Mouse (Mus musculus) forebrain, embryonic 14.5 days (tissue): ENCODE data around the gene Zfp462. TPM values are rescaled to one million over a fixed set of nuclear protein-coding genes. Genes with fewer than 3 reads are reported as not detected.
A peak's percentile ranks its signal among the peaks of the same experiment; 100 is the strongest.
"Not testable (repeated sequence)": the region's sequence is repeated elsewhere in the genome, so short reads cannot be mapped to it uniquely, and the experiment has no call there.

ENCODE experiments used
- ATAC-seq: fragments of 200-750 bp; cut with Nextera tagmentation; 2 replicates; pipeline ENCODE4 v1.8.0; 2017; ENCODE audit warnings: mild to moderate bottlenecking, moderate library complexity
- DNase-seq: peaks from one replicate; pipeline ENCODE4 v3.0.0-alpha.2; 2015; ENCODE audit warnings: low spot score
- H3K27ac ChIP-seq: fragments of 300-500 bp; sonication (generic); 2 replicates; pipeline ENCODE4 v1.5.1; 2014; ENCODE audit warnings: low read depth, mild to moderate bottlenecking, control low read depth, low read length, moderate library complexity
- H3K27me3 ChIP-seq: fragments of 300-500 bp; sonication (generic); replicated peaks from 2 replicates; pipeline ENCODE4 v1.6.1; 2014; ENCODE audit warnings: low read length, control low read depth, mixed read lengths; ENCODE audit not compliant: control insufficient read depth, insufficient read depth
- H3K36me3 ChIP-seq: fragments of 300-500 bp; sonication (generic); 2 replicates; pipeline ENCODE4 v1.6.1; 2014; ENCODE audit warnings: low read length, control low read depth; ENCODE audit not compliant: control insufficient read depth, insufficient read depth
- H3K4me1 ChIP-seq: fragments of 300-500 bp; sonication (generic); 2 replicates; pipeline ENCODE4 v1.6.1; 2014; ENCODE audit warnings: antibody characterized with exemption, low read length, control low read depth; ENCODE audit not compliant: control insufficient read depth, insufficient read depth
- H3K4me2 ChIP-seq: fragments of 300-500 bp; sonication (generic); 2 replicates; pipeline ENCODE4 v1.6.1; 2014; ENCODE audit warnings: mild to moderate bottlenecking, control low read depth, low read length
- H3K4me3 ChIP-seq: fragments of 300-500 bp; sonication (generic); 2 replicates; pipeline ENCODE4 v1.5.1; 2014; ENCODE audit warnings: low read depth, low read length, control low read depth
- H3K9ac ChIP-seq: fragments of 300-500 bp; sonication (generic); 2 replicates; pipeline ENCODE4 v1.6.1; 2014; ENCODE audit warnings: mild to moderate bottlenecking, low read length, control low read depth, moderate library complexity
- H3K9me3 ChIP-seq: fragments of 300-500 bp; sonication (generic); replicated peaks from 2 replicates; pipeline ENCODE4 v1.6.1; 2016; ENCODE audit warnings: low read length, control low read depth, mixed read lengths; ENCODE audit not compliant: control insufficient read depth
- WGBS: fragments of 180-500 bp; shearing (Covaris S2); extraction: QIAGEN DNeasy Blood & Tissue Kit; methylation state at CpG from one replicate; pipeline ENCODE4 v1.1.7; 2014; 5-methylcytosine and 5-hydroxymethylcytosine counted together
- polyA plus RNA-seq: library from polyadenylated mRNA; unstranded; fragments of >200 nt; fragmentation: Nextera tagmentation; extraction: Ambion mirVana; gene quantifications from 2 replicates; pipeline ENCODE4 v1.2.1, GENCODE M21; 2014

The Zfp462 gene
- polyA plus RNA-seq, 1 experiment from 2014 or later = 18.7 TPM

- H3K27me3 ChIP-seq, H3K9ac ChIP-seq, H3K4me1 ChIP-seq, ATAC-seq, H3K36me3 ChIP-seq, DNase-seq, H3K4me3 ChIP-seq, H3K27ac ChIP-seq, H3K9me3 ChIP-seq, H3K4me2 ChIP-seq: not testable (repeated sequence)
- 83% methylated on average over 8 of the region's 8 CpGs for WGBS
Measured at GRCm38 (mm10) chr4:54927321-54928062, 17.4 kb upstream of the Zfp462 start.

GRCm38 (mm10) chr4:54929686-54930085, 15.2 kb upstream of the Zfp462 start:
- Histone ChIP-seq H3K36me3 (no peaks in the 10 kb centered on the region), H3K4me1 (no peaks in the 10 kb centered on the region), H3K27ac (no peak overlapping the region), H3K4me3 (no peak overlapping the region), H3K27me3 (no peaks in the 10 kb centered on the region), H3K9ac (no peak overlapping the region), H3K4me2 (no peak overlapping the region), H3K9me3 (no peaks in the 10 kb centered on the region)
- no peak for ATAC-seq
- WGBS = 44% methylated on average over 2 of the region's 2 CpGs
- no peak for DNase-seq

GRCm38 (mm10) chr4:54932668-54933067, 12.2 kb upstream of the Zfp462 start:
- 55% methylated on average over 2 of the region's 2 CpGs for whole genome bisulfite sequencing

GRCm38 (mm10) chr4:54937161-54937560, 7.7 kb upstream of the Zfp462 start:
- no peaks in the 10 kb centered on the region for H3K36me3 ChIP-seq
- ATAC-seq (no peak), DNase-seq (no peak)
- H3K27me3 ChIP-seq = no peaks in the 10 kb centered on the region
- no peaks in the 10 kb centered on the region for H3K9me3 ChIP-seq
- no peak overlapping the region for H3K9ac ChIP-seq
- H3K4me2 ChIP-seq = no peak overlapping the region
- no peak overlapping the region for H3K4me3 ChIP-seq
- no peak overlapping the region for H3K27ac ChIP-seq
- WGBS = 67% methylated on average over 1 of the region's 1 CpGs
- H3K4me1 ChIP-seq = no peaks in the 10 kb centered on the region

More at GRCm38 (mm10) chr4:54932668-54933067, 12.2 kb upstream of the Zfp462 start:
- H3K36me3 ChIP-seq = no peaks in the 10 kb centered on the region
- no peaks in the 10 kb centered on the region for H3K9me3 ChIP-seq
- no peak overlapping the region for H3K4me3 ChIP-seq
- H3K4me2 ChIP-seq = no peak overlapping the region
- DNase-seq (no peak), ATAC-seq (no peak)
- H3K27ac ChIP-seq = no peak overlapping the region
- H3K9ac ChIP-seq = no peak overlapping the region
- H3K27me3 ChIP-seq = no peaks in the 10 kb centered on the region
- no peaks in the 10 kb centered on the region for H3K4me1 ChIP-seq

- peak; percentile 86 for DNase-seq
- WGBS = under 1% methylated on average over 36 of the region's 36 CpGs
- Histone ChIP-seq H3K4me1 (peaks cover 7% of the 10 kb centered on the region; the same call in 1 of the 2 replicates), H3K27me3 (no peaks in the 10 kb centered on the region), H3K9me3 (no peaks in the 10 kb centered on the region), H3K36me3 (no peaks in the 10 kb centered on the region), H3K4me2 (peak overlapping the region; percentile 77), H3K27ac (peak overlapping the region; percentile 97), H3K9ac (peak overlapping the region; percentile 98), H3K4me3 (peak overlapping the region; percentile 75)
- peak; percentile 33 for ATAC-seq
Measured at GRCm38 (mm10) chr4:54945603-54946445, 976 bp downstream of the Zfp462 start.

- Histone ChIP-seq H3K27ac (peak overlapping the region; percentile 97), H3K4me2 (peak overlapping the region; percentile 77), H3K4me3 (peak overlapping the region; percentile 75), H3K4me1 (peaks cover 9% of the 10 kb centered on the region; the same call in 1 of the 2 replicates), H3K36me3 (no peaks in the 10 kb centered on the region), H3K27me3 (no peaks in the 10 kb centered on the region), H3K9ac (peak overlapping the region; percentile 98), H3K9me3 (no peaks in the 10 kb centered on the region)
- peak; percentile 59 for DNase-seq
- no peak for ATAC-seq
- 0% methylated on average over 10 of the region's 10 CpGs for WGBS
Measured at GRCm38 (mm10) chr4:54946662-54947055, 1.8 kb downstream of the Zfp462 start.

GRCm38 (mm10) chr4:54947056-54947990, 2.5 kb downstream of the Zfp462 start:
- Histone ChIP-seq H3K4me1 (peaks cover 13% of the 10 kb centered on the region), H3K9me3 (no peaks in the 10 kb centered on the region), H3K27me3 (no peaks in the 10 kb centered on the region), H3K4me3 (peak overlapping the region; percentile 75), H3K9ac (peak overlapping the region; percentile 98), H3K27ac (peak overlapping the region; percentile 97), H3K4me2 (peak overlapping the region; percentile 77), H3K36me3 (no peaks in the 10 kb centered on the region)
- DNase-seq (peak; percentile 81), ATAC-seq (peak; percentile 29)
- WGBS = 0% methylated on average over 35 of the region's 35 CpGs

GRCm38 (mm10) chr4:54947991-54948615, 3.3 kb downstream of the Zfp462 start:
- Histone ChIP-seq H3K4me2 (peak overlapping the region; percentile 77), H3K27me3 (no peaks in the 10 kb centered on the region), H3K36me3 (no peaks in the 10 kb centered on the region), H3K9ac (peak overlapping the region; percentile 98), H3K4me1 (peaks cover 21% of the 10 kb centered on the region), H3K4me3 (peak overlapping the region; percentile 75), H3K27ac (peak overlapping the region; percentile 97), H3K9me3 (no peaks in the 10 kb centered on the region)
- ATAC-seq (peak; percentile 16), DNase-seq (peak; percentile 77)
- WGBS = under 1% methylated on average over 24 of the region's 25 CpGs
